Mouse (Mus musculus) forebrain, embryonic 15.5 days (tissue): ENCODE results near the gene Cdh13. TPM values are rescaled to one million over a fixed set of nuclear protein-coding genes. Genes with fewer than 3 reads are reported as not detected.
"Not testable (repeated sequence)": the region's sequence is repeated elsewhere in the genome, so short reads cannot be mapped to it uniquely, and the experiment has no call there.

Experiments
- ATAC-seq: fragments of 200-750 bp; cut with Nextera tagmentation; replicated peaks from 2 replicates; pipeline ENCODE4 v1.8.0; 2017; ENCODE audit warnings: mild to moderate bottlenecking, moderate TSS enrichment, moderate library complexity
- H3K27ac ChIP-seq: fragments of 300-500 bp; sonication (generic); replicated peaks from 2 replicates; pipeline ENCODE4 v1.5.1; 2015; ENCODE audit warnings: mild to moderate bottlenecking, inconsistent platforms
- H3K27me3 ChIP-seq: fragments of 300-500 bp; sonication (generic); 2 replicates; pipeline ENCODE4 v1.6.1; 2015; ENCODE audit warnings: inconsistent platforms
- H3K36me3 ChIP-seq: fragments of 300-500 bp; sonication (generic); 2 replicates; pipeline ENCODE4 v1.6.1; 2015; ENCODE audit warnings: mild to moderate bottlenecking, inconsistent platforms
- H3K4me1 ChIP-seq: fragments of 300-500 bp; sonication (generic); 2 replicates; pipeline ENCODE4 v1.6.1; 2015; ENCODE audit warnings: inconsistent platforms
- H3K4me2 ChIP-seq: fragments of 300-500 bp; sonication (generic); replicated peaks from 2 replicates; pipeline ENCODE4 v1.6.1; 2015; ENCODE audit warnings: mild to moderate bottlenecking, inconsistent platforms
- H3K4me3 ChIP-seq: fragments of 300-500 bp; sonication (generic); 2 replicates; pipeline ENCODE4 v1.5.1; 2015; ENCODE audit warnings: mild to moderate bottlenecking, inconsistent platforms
- H3K9ac ChIP-seq: fragments of 300-500 bp; sonication (generic); replicated peaks from 2 replicates; pipeline ENCODE4 v1.6.1; 2015; ENCODE audit warnings: mild to moderate bottlenecking, inconsistent platforms
- H3K9me3 ChIP-seq: fragments of 300-500 bp; sonication (generic); 2 replicates; pipeline ENCODE4 v1.6.1; 2016; ENCODE audit warnings: inconsistent platforms
- WGBS: fragments of 180-500 bp; shearing (Covaris S2); methylation state at CpG from one replicate; pipeline ENCODE4 v1.1.7; 2015; ENCODE audit warnings: mixed read lengths; 5-methylcytosine and 5-hydroxymethylcytosine counted together
- polyA plus RNA-seq: library from polyadenylated mRNA; unstranded; fragments of >200 nt; fragmentation: Nextera tagmentation; extraction: Ambion mirVana; gene quantifications from 2 replicates; pipeline ENCODE4 v1.2.1, GENCODE M21; 2015

The Cdh13 gene
- polyA plus RNA-seq, 1 experiment from 2014 or later: 102 TPM

- H3K9me3 ChIP-seq: no peaks in the 10 kb centered on the region
- no peak overlapping the region for H3K4me3 ChIP-seq
- H3K4me2 ChIP-seq: no peak overlapping the region
- H3K36me3 ChIP-seq: no peaks in the 10 kb centered on the region
- no peaks in the 10 kb centered on the region for H3K4me1 ChIP-seq
- H3K27ac ChIP-seq: no peak overlapping the region
- WGBS: 69% methylated on average over 13 of the region's 13 CpGs
- no peak overlapping the region for H3K9ac ChIP-seq
- no peak for ATAC-seq
- no peaks in the 10 kb centered on the region for H3K27me3 ChIP-seq
These were observed 461.5 kb downstream of the Cdh13 start for GRCm38 (mm10) chr8:118744991-118745390.

- Histone ChIP-seq H3K27ac (no peak overlapping the region), H3K9ac (no peak overlapping the region), H3K36me3 (no peaks in the 10 kb centered on the region), H3K4me3 (no peak overlapping the region), H3K4me2 (no peak overlapping the region), H3K4me1 (no peaks in the 10 kb centered on the region), H3K9me3 (no peaks in the 10 kb centered on the region), H3K27me3 (no peaks in the 10 kb centered on the region)
- no peak for ATAC-seq
- 82% methylated on average over 21 of the region's 21 CpGs for WGBS
These were observed 464.6 kb downstream of the Cdh13 start for GRCm38 (mm10) chr8:118748041-118748604.

GRCm38 (mm10) chr8:118749191-118749590 is 465.7 kb downstream of the Cdh13 start:
- no peak overlapping the region for H3K4me2 ChIP-seq
- H3K27ac ChIP-seq: no peak overlapping the region
- H3K9me3 ChIP-seq: no peaks in the 10 kb centered on the region
- peaks cover 7% of the 10 kb centered on the region; the same call in 1 of the 2 replicates for H3K4me1 ChIP-seq
- no peak overlapping the region for H3K4me3 ChIP-seq
- H3K9ac ChIP-seq: no peak overlapping the region
- H3K36me3 ChIP-seq: no peaks in the 10 kb centered on the region
- no peak for ATAC-seq
- WGBS: 91% methylated on average over 3 of the region's 3 CpGs
- no peaks in the 10 kb centered on the region for H3K27me3 ChIP-seq

GRCm38 (mm10) chr8:118749786-118750185 is 466.3 kb downstream of the Cdh13 start:
- Histone ChIP-seq H3K4me2 (no peak overlapping the region), H3K4me1 (peaks cover 7% of the 10 kb centered on the region; the same call in 1 of the 2 replicates), H3K9me3 (no peaks in the 10 kb centered on the region), H3K36me3 (no peaks in the 10 kb centered on the region), H3K4me3 (no peak overlapping the region), H3K9ac (no peak overlapping the region), H3K27me3 (no peaks in the 10 kb centered on the region), H3K27ac (no peak overlapping the region)
- 91% methylated on average over 11 of the region's 11 CpGs for WGBS
- no peak for ATAC-seq

DNA sequence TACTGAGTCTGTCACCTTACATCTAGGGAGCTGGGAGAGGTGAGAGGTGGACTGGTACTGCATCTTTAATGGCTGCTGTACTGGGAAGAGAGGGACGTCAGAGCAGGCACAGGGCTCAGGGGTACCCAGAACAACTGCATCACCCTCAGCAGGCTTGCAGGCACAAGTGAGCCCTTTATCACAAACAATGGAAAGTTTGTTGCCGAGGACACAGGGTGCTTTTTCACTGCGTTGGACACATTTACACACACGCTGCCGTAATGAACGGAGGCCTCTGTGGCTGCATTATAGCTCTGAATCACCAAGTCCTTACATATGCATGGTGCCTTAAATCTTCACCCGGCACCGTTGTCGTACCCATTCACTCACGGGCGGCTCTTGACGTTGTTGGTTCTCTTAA is 470.2 kb downstream of the Cdh13 start:
- 38% methylated on average over 12 of the region's 12 CpGs for WGBS
- H3K9ac ChIP-seq: no peak overlapping the region
- ATAC-seq: no peak
- no peaks in the 10 kb centered on the region for H3K36me3 ChIP-seq
- H3K4me2 ChIP-seq: no peak overlapping the region; the same call in 1 of the 2 replicates
- H3K27me3 ChIP-seq: no peaks in the 10 kb centered on the region
- no peak overlapping the region for H3K27ac ChIP-seq
- no peak overlapping the region for H3K4me3 ChIP-seq
- peaks cover 7% of the 10 kb centered on the region; the same call in 1 of the 2 replicates for H3K4me1 ChIP-seq
- H3K9me3 ChIP-seq: no peaks in the 10 kb centered on the region

DNA sequence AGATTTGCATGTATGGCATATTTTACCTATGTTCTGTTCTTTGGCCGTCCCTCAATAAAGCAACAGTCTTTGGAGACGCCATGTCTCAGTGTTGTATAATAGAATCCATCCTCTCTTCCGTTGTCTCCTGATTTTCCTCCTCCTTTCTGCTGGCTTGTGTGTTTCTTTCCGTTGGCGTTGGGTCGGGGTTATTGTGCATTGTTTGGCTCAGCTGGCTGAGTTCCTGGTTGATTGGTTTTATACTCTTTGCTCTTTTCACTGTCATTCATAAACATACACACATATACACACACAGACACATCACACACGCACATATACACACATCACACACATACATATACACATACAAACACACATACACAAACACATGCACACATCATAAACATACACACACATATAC is 470.6 kb downstream of the Cdh13 start:
- Histone ChIP-seq H3K4me3 (no peak overlapping the region), H3K27me3 (no peaks in the 10 kb centered on the region), H3K9me3 (no peaks in the 10 kb centered on the region), H3K4me2 (no peak overlapping the region; the same call in 1 of the 2 replicates), H3K4me1 (peaks cover 7% of the 10 kb centered on the region; the same call in 1 of the 2 replicates), H3K36me3 (no peaks in the 10 kb centered on the region), H3K27ac (no peak overlapping the region), H3K9ac (no peak overlapping the region)
- 43% methylated on average over 7 of the region's 7 CpGs for WGBS
- no peak for ATAC-seq

- ATAC-seq, H3K36me3 ChIP-seq, H3K4me2 ChIP-seq, H3K9ac ChIP-seq, H3K4me1 ChIP-seq, H3K9me3 ChIP-seq, H3K27me3 ChIP-seq, H3K27ac ChIP-seq, H3K4me3 ChIP-seq: not testable (repeated sequence)
- WGBS: 93% methylated on average over 6 of the region's 6 CpGs
These were observed 494.0 kb downstream of the Cdh13 start for GRCm38 (mm10) chr8:118777507-118777906.

GRCm38 (mm10) chr8:118778374-118778773 is 494.8 kb downstream of the Cdh13 start:
- 75% methylated on average over 1 of the region's 1 CpGs for WGBS
- H3K27ac ChIP-seq: no peak overlapping the region
- ATAC-seq: no peak
- H3K4me3 ChIP-seq: no peak overlapping the region
- no peaks in the 10 kb centered on the region for H3K36me3 ChIP-seq
- H3K9me3 ChIP-seq: no peaks in the 10 kb centered on the region
- no peaks in the 10 kb centered on the region for H3K27me3 ChIP-seq
- H3K4me2 ChIP-seq: no peak overlapping the region
- H3K4me1 ChIP-seq: no peaks in the 10 kb centered on the region
- H3K9ac ChIP-seq: no peak overlapping the region

DNA sequence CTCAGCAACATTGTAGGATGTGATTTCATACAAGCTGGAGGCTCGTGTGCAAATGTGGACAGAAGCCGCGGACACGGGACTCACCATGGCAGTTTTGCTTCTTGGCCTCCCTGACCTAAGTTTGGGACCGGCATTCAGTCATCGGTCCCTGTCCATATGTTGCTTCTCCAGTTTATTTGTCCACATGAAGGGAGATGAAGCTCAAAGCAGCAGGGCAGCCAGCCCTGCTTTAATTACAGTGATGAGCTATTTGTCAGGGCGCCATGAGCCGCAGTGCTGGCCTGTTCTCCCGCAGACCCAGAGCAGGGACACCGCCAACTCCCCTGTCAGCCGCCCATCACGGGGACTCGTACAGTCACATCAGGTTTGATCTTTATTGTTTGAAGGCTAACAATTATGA is 502.1 kb downstream of the Cdh13 start:
- no peak overlapping the region for H3K9ac ChIP-seq
- no peak overlapping the region for H3K4me2 ChIP-seq
- no peaks in the 10 kb centered on the region for H3K36me3 ChIP-seq
- H3K4me3 ChIP-seq: no peak overlapping the region
- 84% methylated on average over 13 of the region's 13 CpGs for WGBS
- H3K4me1 ChIP-seq: 0 out of 2 replicates have a peak, but pooled peaks cover 3% of the 10 kb centered on the region
- H3K27me3 ChIP-seq: no peaks in the 10 kb centered on the region
- H3K9me3 ChIP-seq: no peaks in the 10 kb centered on the region
- no peak overlapping the region for H3K27ac ChIP-seq
- ATAC-seq: no peak

DNA sequence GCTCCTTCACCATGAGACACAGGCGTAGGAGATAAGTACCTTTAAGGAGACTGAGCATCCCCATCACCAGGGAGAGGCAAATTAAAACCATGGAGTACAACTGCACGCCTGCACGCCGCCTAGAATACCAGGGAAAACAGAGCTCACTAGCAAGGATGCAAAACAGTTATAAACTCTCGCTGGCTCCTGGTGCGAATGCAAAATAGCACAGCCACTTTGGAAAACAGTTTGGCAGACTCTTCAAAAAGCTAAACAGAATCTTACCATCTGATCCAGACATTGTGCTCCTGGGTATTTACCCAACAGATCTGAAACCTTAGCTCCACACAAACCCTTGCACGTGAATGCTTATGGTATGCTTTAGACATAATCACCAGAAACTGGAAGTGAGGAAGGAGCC is 506.1 kb downstream of the Cdh13 start:
- Histone ChIP-seq H3K27me3 (no peaks in the 10 kb centered on the region), H3K27ac (no peak overlapping the region), H3K9ac (no peak overlapping the region), H3K4me3 (no peak overlapping the region), H3K4me2 (no peak overlapping the region), H3K4me1 (0 out of 2 replicates have a peak, but pooled peaks cover 3% of the 10 kb centered on the region), H3K36me3 (no peaks in the 10 kb centered on the region), H3K9me3 (no peaks in the 10 kb centered on the region)
- WGBS: 67% methylated on average over 7 of the region's 7 CpGs
- no peak for ATAC-seq

DNA sequence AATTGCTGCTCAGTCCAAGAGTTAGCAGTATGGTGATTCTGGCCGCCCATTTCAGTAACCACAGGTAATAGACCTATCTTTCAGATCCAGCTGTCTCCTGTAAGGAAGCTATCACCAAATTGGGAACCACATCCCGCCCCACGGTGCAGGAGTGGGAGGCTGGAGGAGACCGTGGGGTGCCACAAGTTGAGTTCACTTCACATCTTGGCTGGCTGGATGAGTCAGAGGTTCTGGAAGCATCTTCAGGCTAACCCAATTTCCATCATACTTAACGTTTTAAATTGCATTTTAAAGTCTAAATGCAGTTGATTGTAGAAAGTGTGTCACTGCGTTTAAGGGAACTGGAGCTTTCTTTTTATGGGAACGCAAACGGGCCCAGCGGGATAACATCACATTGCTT is 511.4 kb downstream of the Cdh13 start:
- Histone ChIP-seq H3K27ac (no peak overlapping the region), H3K36me3 (no peaks in the 10 kb centered on the region), H3K4me3 (no peak overlapping the region), H3K9ac (no peak overlapping the region), H3K9me3 (no peaks in the 10 kb centered on the region), H3K27me3 (no peaks in the 10 kb centered on the region), H3K4me1 (0 out of 2 replicates have a peak, but pooled peaks cover 1% of the 10 kb centered on the region), H3K4me2 (no peak overlapping the region)
- no peak for ATAC-seq
- 83% methylated on average over 9 of the region's 9 CpGs for WGBS

GRCm38 (mm10) chr8:118796491-118796890 is 513.0 kb downstream of the Cdh13 start:
- no peak overlapping the region for H3K9ac ChIP-seq
- H3K27ac ChIP-seq: no peak overlapping the region
- H3K27me3 ChIP-seq: no peaks in the 10 kb centered on the region
- WGBS: 57% methylated on average over 7 of the region's 7 CpGs
- no peaks in the 10 kb centered on the region for H3K9me3 ChIP-seq
- no peaks in the 10 kb centered on the region for H3K36me3 ChIP-seq
- no peak overlapping the region for H3K4me3 ChIP-seq
- ATAC-seq: no peak
- H3K4me1 ChIP-seq: no peaks in the 10 kb centered on the region
- H3K4me2 ChIP-seq: no peak overlapping the region

- H3K36me3 ChIP-seq: no peaks in the 10 kb centered on the region
- ATAC-seq: no peak
- H3K4me1 ChIP-seq: no peaks in the 10 kb centered on the region
- WGBS: 70% methylated on average over 3 of the region's 3 CpGs
- no peaks in the 10 kb centered on the region for H3K9me3 ChIP-seq
- H3K4me3 ChIP-seq: no peak overlapping the region
- no peak overlapping the region for H3K27ac ChIP-seq
- H3K27me3 ChIP-seq: no peaks in the 10 kb centered on the region
- no peak overlapping the region for H3K9ac ChIP-seq
- H3K4me2 ChIP-seq: no peak overlapping the region
These were observed 513.6 kb downstream of the Cdh13 start for GRCm38 (mm10) chr8:118797127-118797526.
